Mouse (Mus musculus): ENCODE measurements around the gene Fen1. TPM values are rescaled to one million over a fixed set of nuclear protein-coding genes. Genes with fewer than 3 reads are reported as not detected.

Fen1 gene
- 30.7 and 33.9 TPM in 2 replicates for total RNA-seq (2015)
- total RNA-seq (2017): 60.5 and 62.9 TPM in 2 replicates

DNA sequence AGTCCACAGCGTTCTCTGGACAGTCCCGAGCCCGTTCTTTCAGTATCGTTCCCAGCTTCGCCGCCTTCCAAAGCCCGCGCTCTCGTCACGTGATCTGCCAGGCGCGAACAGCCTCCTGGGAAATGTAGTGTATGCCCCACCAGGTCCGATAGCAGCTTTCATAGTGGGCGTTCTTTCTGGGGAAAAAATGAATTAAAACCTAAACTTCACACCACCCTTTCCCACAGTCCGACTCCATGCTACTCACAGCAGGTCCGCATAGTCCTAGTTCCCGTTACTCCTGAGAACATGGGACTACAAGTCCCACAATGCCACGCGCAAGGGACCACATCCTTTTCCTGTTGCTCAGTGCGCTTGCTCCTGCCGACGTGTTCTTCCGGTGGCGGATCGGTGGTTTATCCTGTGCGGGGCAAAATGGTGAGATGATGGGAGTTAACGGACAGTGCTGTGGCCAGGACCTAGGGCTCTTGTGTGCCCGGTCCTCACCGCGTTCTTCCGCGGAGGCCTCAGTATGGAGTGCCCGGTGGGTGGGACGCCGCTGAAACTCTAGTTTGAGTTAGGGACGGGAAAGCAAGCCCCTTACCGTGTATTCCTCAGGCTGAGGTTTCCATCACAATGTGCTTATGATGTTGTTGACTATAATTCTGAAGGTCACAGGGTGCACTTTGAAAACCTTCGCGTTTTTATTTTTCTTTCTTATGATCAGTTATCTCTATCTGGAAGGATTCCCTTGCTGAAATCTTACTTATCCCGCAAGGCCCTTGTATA lies at the start of gene Fen1, which contains the start of gene Tmem258:
Fen1 (minus strand) TSS at position 322 of the 768 bp plus-strand sequence.
Tmem258 (plus strand) TSS at position 167 of the 768 bp plus-strand sequence.
- peak; percentile 91 for ATAC-seq (ENCODE audit: poor library complexity, severe bottlenecking)

DNA sequence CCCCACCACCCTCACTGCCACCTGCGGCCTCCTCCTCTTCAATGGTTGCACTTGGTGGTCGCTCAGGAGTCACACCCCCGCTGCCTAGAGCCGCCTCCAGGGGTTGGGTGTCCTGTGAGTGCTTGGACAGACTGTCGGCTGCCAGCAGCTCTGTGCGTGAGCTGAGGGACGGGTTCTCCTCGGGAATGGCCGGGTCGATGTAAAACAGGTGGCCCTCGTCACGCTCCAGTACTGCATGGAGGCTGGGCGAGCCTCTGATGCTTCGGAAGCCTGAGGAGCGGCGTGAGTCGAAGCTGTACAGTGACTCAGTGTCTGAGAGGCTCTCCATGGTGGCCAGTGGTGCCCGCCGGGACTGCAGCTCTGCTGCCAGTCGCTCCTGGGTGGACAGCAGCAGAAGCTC lies 44.2 kb upstream of the Fen1 start:
- no peak for ATAC-seq (ENCODE audit: poor library complexity, severe bottlenecking)

- no peak for ATAC-seq (ENCODE audit: poor library complexity, severe bottlenecking)
Measured at GRCm38 (mm10) chr19:10247165-10247564, 43.2 kb upstream of the Fen1 start.

GRCm38 (mm10) chr19:10244183-10244582 lies 40.2 kb upstream of the Fen1 start:
- ATAC-seq (ENCODE audit: poor library complexity, severe bottlenecking): no peak

- no peak for ATAC-seq (ENCODE audit: poor library complexity, severe bottlenecking)
Measured at GRCm38 (mm10) chr19:10242916-10243315, 38.9 kb upstream of the Fen1 start.

DNA sequence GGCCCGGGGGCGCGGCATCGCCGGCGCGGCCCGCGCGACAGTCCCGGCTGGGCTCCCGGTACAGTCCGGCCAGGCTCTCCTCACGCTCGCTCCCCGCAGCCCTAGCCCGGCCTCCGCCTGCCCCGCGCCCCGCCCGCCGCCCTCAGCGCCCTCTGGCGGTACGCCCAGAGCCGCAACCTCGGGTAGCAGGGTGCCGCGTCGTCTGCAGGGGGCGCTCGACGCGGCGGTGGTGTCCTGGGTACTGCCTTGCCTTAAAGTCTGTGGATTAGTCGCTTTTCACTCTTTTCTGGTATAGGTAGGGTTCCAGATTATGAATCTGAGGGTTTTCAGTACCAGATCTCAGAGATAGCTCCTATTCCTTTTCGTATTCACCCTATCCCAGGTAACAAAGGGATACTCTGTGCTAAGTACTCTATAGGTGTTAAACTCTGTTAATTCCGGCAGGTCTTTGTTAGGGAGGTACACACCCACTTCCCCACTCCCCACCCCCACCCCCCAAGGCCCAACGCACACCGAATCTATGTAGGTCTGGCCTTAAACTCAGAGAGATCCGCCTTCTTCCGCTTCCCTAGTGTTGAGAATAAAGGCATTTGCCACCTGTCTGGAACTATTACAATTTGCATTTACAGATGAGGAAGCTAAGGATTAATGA lies 36.8 kb upstream of the Fen1 start, which contains the start of gene Myrf:
Myrf (minus strand) TSS at position 95 of the 652 bp plus-strand sequence.
- ATAC-seq (ENCODE audit: poor library complexity, severe bottlenecking): peak; percentile 82

DNA sequence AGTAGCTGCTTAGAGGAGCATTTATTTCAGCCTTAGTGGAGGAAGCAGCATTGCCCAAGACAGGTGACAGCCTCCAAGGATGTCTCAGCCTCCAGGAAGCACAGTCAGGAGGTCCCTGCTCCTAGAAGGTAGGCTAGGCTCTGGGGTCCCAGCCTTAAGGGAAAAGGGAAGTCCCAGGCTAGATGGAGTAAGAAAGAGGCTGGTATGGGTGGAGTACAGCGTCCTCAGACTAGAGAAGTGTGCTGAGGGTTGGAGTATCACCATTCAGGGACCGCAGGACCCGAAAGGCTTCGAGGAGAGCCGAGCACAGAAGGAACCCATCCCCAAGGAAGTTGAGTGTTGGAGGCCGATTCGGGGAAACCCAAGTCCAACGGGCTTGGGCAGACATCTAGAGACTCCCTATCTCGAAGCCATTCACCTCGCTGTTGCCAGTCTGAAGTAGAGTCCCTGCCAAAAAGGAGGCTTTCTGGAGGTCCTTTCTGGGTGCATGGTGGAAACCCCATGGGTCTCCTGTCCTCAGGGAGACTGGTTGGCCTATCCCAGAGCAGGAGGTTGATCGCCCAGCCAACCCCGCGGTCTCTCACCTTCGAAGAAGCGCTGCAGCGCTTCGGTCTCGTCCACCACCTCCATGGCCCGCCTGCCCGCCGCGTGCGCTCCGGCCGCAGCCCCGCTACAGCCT lies 36.1 kb upstream of the Fen1 start:
- ATAC-seq (ENCODE audit: poor library complexity, severe bottlenecking): peak; percentile 52

- no peak for ATAC-seq (ENCODE audit: poor library complexity, severe bottlenecking)
Measured at GRCm38 (mm10) chr19:10239419-10239818, 35.5 kb upstream of the Fen1 start.

- no peak for ATAC-seq (ENCODE audit: poor library complexity, severe bottlenecking)
Measured at GRCm38 (mm10) chr19:10238477-10238876, 34.5 kb upstream of the Fen1 start.

- ATAC-seq (ENCODE audit: poor library complexity, severe bottlenecking): no peak
Measured at GRCm38 (mm10) chr19:10235784-10236565, 32.0 kb upstream of the Fen1 start.

DNA sequence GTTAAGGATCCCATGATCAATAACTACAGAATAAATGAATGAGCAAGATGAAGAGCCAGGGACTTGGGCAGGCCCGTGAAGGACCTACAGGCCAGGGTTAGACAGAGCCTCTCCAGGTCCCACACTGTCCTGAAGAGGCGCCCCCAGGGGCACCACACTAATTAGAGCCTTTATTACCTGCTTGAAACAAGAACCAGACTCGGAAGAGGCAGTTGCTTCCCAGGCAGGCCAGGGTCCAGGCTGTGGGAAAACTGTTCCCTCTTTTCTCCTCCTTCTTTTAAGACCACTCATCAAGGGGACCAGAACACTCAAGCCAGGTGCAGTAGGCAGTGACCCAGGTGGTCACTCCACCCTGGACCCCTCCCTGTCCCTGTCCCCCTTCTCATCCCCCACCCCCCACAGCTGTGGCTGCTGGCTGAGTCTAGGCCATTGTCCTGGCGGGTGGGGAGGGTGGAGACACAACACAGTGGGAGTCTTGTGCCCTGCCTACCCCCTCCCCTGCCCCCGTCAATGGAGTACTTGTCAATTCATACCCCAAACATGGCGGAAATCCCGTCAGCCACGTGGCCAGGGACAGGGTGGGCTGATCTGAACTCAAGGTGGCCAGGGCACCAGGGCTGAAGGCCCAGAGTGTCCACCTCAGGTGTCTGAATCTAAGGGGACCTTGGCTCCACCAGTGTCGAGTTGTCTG lies 28.5 kb upstream of the Fen1 start:
- ATAC-seq (ENCODE audit: poor library complexity, severe bottlenecking): no peak

DNA sequence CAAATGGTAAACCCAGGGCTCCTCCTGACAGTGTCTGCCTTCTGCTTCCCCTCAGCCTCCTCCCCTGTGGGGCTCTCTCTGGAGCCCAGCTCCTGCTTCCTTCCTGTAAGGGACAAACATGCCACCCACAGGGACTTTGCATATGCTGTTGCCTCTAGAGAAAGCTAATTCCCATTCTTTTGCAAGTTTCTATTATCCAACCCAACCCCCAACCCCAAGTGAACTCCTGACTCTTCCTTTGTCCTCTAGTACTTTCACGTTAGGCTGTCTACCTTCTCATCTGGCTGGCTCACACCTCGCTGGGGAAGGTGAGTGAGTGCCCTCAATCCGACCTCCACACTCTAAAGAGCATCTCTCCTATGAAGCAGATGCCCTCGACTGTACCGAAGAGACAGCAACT lies 27.9 kb upstream of the Fen1 start:
- ATAC-seq (ENCODE audit: poor library complexity, severe bottlenecking): no peak

DNA sequence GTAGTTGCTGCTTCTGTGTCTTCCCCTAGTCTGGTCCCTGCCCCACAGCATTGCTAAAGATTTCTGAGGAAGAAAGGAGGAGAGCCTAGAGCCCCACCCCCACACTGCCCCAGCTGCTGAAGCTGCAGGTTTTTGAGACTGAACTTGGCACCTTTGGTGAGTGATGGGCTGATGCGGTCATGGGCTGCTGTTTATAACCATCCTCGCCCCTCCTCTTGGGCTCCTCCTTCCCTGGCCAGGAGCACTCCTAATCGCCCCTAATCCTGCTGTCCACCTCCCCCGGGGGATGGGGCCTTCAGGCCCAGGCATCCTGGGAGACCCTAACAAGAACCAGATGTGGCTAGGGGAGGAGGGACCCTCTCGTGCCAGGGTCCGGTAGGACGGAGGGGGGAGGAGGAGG lies 27.0 kb upstream of the Fen1 start:
- no peak for ATAC-seq (ENCODE audit: poor library complexity, severe bottlenecking)

DNA sequence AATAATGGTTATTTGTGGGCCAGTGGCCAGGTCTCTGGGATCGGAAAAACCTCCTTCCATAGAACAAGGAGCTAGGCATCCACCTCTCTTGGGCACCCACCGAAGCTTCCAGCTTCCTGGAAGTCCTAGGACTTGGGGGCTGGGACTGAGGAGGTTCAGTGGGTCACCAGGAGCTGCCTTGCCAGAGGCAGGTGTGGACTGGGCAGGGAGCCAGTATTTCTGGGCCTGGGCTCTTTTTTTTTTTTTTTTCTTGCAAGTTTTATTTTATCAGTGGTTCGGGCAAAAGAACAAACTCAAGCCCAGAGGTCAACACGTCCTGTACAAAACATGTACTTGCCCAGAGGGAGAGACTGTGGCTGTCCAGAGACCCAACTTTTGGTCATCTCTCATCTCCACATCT lies 21.8 kb upstream of the Fen1 start:
- no peak for ATAC-seq (ENCODE audit: poor library complexity, severe bottlenecking)

GRCm38 (mm10) chr19:10224637-10225453 lies 20.9 kb upstream of the Fen1 start:
- ATAC-seq (ENCODE audit: poor library complexity, severe bottlenecking): no peak

GRCm38 (mm10) chr19:10223561-10223960 lies 19.6 kb upstream of the Fen1 start:
- no peak for ATAC-seq (ENCODE audit: poor library complexity, severe bottlenecking)

DNA sequence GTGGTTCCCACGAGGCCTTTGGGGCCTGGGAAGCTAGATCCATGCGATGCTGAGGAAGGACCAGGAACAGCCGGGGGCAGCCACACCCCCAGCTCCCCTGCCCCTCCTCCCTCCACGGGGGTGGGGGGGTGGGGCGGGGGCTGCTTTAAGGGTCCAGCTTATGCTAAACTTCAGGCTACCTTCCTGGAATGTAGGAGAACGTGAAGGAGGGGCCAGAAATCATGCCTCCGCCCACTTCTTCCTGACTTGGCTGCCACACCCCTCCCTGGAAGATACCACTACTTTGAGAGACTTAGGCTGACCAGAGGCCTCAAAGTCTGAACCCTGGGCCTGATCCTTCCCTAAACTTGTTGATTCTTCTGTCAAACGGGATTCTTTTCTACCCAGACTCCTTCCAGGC lies 18.7 kb upstream of the Fen1 start:
- no peak for ATAC-seq (ENCODE audit: poor library complexity, severe bottlenecking)

DNA sequence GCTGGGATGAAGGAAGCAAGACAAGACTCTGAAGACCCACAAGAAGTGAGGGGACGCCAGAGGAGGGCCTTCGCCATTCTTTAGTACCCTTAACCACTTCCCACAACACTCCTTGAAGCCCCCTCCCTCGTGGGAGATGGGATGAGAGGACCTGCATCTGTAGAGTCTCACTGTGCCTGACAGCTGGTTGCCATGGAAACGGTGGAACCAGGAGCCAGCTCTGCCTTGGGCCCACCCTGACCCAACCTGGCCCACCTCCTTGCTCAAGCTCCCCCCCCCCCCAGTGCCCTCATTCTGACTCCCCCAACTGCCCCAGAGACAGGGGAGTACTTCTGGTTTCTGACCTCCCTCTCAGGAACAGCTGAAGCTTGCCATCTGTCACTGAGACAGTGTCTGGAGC lies 17.6 kb upstream of the Fen1 start:
- no peak for ATAC-seq (ENCODE audit: poor library complexity, severe bottlenecking)

DNA sequence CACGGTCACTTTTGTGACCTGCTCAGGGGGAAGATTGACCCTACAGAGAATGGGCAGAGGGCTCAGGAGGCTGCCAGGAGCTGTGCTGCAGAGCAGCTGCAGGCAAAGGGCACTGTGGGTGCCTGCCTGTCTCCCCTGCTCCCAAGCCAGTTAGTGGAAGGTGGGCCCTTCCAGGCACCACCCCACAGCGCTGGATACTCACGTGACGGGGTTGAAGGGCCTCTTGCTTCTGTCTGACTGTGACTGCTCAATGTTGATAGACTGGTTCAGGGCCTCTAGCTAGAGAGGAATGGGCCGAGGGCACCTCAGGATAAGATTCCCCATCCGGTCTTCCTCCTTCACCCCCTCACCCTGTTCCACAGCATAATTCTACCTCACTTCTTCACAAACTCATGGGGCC lies 15.6 kb upstream of the Fen1 start:
- ATAC-seq (ENCODE audit: poor library complexity, severe bottlenecking): no peak

Data from megakaryocyte, adult 5-6 weeks (primary cell).